Mouse (Mus musculus) liver, adult 2 months (tissue): ENCODE results near the gene 0610030E20Rik.
A peak's percentile ranks its signal among the peaks of the same experiment; 100 is the strongest.

Source experiments
- CTCF ChIP-seq: fragments of 200-500 bp; IDR thresholded peaks from 2 replicates; pipeline ENCODE4 v1.5.1; 2011; ENCODE audit warnings: low read depth, low read length, control low read depth
- POLR2A ChIP-seq: fragments of 200-500 bp; IDR thresholded peaks from 2 replicates; pipeline ENCODE4 v1.6.1; 2011; ENCODE audit warnings: low read length, control low read depth; ENCODE audit not compliant: insufficient read depth; ENCODE audit errors: extremely low read depth

DNA sequence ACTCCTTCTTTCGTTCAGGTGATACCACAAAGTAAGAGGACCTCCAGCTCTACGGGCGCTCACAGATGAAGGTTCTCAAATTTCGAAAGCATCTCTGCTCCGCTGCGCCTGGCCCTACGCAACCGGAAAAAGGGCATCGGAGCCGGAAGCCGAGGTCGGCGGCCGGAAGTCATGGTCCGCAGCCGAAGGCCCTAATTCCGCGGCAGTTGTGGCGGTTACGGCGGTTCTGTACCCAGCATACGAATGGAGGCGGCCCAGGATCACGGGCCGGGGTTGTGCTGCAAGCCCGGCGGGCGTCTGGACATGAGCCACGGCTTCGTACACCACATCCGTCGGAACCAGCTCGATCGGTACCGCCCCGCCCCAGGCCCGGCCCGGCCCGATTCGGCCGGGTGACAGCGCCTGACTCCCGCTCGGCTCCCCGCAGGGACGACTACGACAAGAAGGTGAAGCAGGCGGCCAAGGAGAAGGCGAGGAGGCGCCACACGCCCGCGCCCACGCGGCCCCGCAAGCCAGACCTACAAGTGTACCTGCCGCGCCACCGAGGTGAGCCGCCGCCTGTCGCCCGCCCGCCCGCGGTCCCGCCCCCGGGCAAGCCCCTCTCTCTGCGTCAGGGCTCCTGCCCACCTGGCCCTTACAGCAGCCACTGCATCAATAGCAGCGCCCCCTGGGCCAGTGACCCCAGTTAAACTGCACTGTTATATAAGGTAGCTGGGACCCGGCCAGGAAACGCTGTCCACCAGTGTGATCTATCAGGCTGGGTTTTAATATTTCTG, at the start of gene 0610030E20Rik:
- TF ChIP-seq POLR2A (peak; percentile 62; the same call in 1 of the 2 replicates), CTCF (no peak)
